Mouse (Mus musculus) spleen, postnatal 36 days (tissue): ENCODE results near the gene Tmem45a2.
"Not testable (repeated sequence)": the region's sequence is repeated elsewhere in the genome, so short reads cannot be mapped to it uniquely, and the experiment has no call there.

ENCODE experiments used
- DNase-seq, 2 experiments: peaks; one replicate each; pipeline ENCODE4 v3.0.0; 2022; ENCODE audit warnings: low spot score in 2 of 2, mixed read lengths in 1 of 2

Gene Tmem45a2

GRCm38 (mm10) chr16:57071132-57071639 lies at the start of gene Tmem45a2:
Tmem45a2 (minus strand) TSS chr16:57071372.
- no peak for DNase-seq

- DNase-seq = no peak
Measured at GRCm38 (mm10) chr16:57117562-57117961, 46.4 kb upstream of the Tmem45a2 start.

DNA sequence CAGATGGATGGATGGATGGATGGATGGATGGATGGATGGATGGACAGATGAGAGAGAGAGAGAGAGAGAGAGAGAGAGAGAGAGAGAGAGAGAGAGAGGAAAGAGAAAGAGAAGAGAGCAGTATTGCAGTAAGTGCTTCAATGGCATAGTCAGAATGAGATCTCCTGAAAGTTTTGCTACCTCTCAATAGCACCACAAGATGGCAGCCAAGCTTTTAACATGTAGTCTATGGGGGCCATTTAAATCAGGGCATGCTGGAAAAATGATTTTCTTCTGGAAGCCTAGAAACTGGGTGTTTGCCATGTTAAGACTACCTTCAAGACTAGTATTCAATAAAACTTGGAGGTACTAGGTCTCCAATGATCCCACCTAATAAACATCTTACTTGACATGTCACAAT lies 44.9 kb upstream of the Tmem45a2 start:
- DNase-seq = no peak

DNA sequence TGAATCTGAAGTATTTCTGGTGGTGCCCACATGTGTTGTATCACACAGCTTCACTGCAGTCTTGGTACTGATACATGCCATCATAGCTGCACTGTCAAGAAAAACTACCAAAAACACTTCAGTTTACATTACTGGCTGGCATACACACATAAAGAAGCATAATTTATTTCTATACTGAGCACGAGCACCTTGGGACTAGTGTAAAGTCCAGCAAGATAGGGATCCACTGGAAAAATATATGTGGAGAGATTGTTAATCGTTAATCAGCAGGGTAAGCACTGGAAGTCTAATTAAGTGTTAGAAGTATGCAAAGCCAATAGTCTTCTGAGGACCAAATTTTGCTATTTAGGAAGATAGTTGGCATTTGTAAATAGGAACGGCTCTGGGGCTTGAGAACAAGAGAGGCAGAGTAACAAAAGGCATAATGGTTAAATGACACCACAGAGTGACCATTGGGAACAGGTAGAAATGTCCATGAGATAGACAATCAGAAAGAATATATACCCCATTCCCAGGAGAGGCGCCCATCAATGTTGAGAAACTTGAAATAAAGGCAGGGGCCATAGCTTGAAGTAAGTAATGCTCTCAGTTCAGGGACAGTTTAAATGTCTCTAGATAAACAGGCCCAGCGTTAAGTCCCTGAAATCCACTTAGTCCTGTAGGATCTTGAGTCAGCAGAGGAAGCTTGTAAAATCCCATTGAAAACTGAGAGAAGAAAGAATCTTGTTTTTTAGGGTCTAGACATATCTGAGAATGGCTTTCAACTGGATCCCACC lies 35.2 kb upstream of the Tmem45a2 start:
- no peak for DNase-seq

DNA sequence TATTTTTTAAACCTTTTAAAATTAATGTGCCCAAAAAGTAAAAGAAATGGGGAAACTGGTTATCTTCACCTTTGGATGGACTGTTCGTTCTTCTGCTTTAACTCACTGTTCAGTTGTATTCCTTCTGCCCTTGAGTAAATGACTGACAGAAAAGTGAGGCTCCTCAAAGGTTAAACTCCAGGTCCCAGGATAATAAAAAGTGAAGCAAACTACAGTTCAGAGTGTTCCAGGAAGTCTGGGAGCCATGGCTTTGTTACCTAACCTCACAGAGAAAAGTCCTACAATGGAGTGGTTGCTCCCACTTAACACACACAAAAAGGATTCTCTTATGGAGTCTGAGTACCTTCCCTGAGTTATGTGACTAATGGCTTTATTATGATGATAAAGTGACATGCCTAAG lies 30.0 kb upstream of the Tmem45a2 start:
- DNase-seq = no peak

DNA sequence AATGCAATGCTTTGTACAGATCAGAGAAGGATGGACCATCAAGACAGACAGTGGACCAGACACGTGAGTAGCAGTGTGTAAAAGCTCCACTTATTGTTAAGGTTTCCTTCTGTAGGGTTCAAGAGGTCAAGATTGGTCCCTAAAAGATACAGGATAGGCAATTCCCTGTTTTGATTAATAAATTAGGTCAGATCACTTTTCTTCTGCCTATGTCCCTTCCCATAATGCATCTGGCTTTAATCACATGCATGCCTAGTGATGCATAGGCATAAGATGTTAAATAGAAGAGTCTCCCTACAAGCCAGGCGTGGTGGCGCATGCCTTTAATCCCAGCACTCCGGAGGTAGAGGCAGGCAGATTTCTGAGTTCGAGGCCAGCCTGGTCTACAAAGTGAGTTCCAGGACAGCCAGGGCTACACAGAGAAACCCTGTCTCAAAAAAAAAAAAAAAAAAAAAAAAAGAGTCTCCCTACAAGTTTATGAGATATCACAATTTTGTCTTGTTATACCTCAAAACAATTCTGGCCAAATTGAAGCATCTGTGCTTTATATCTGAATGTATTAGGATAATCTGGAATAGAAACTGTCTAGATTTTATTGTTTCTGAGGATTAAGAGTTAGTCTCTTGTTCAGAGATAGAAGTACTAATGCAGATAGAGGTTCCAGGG lies 28.5 kb upstream of the Tmem45a2 start:
- DNase-seq = no peak

- DNase-seq = no peak
Measured at GRCm38 (mm10) chr16:57098468-57099144, 27.4 kb upstream of the Tmem45a2 start.

GRCm38 (mm10) chr16:57092911-57093605 lies 21.9 kb upstream of the Tmem45a2 start:
- DNase-seq = no peak

DNA sequence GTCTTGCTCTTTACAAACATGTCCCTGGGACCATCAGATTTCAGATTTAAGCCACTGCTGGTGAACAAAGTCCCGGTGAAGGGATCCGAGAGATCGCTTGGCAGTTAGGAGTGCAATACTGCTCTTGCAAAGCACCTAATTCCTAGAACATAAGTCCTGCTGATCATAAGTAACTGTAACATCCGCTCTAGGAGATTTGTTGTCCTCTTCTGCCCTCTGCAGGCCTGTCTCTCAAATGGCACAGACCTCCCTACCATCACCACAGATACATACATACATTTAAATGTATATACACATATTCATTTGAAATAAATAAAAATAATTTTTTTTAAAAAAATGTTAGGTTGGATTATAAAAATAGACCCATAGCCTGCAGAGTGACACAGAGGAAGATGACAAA lies 21.3 kb upstream of the Tmem45a2 start:
- peak; percentile 6 to 12 for DNase-seq

GRCm38 (mm10) chr16:57079577-57079976 lies 8.4 kb upstream of the Tmem45a2 start:
- no peak for DNase-seq

DNA sequence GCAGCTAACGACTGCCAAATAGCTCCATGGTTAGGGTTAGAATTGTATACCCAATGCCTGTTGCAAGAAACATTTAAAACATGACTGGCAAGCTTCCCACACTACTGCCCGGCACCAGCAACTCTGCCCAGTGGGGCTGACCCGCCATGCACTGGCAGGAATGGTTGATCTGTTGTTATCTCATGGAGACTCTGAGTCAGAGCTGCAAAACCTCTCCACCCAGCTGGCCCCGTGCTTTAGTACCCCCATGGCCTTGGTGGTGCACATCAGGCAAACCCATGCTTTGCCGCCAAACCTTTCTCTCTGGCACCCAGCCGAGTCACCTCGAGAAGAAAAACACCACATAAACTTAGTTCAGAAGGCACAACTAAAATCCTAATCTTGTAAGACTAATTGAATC lies 4.8 kb upstream of the Tmem45a2 start:
- DNase-seq = no peak

DNA sequence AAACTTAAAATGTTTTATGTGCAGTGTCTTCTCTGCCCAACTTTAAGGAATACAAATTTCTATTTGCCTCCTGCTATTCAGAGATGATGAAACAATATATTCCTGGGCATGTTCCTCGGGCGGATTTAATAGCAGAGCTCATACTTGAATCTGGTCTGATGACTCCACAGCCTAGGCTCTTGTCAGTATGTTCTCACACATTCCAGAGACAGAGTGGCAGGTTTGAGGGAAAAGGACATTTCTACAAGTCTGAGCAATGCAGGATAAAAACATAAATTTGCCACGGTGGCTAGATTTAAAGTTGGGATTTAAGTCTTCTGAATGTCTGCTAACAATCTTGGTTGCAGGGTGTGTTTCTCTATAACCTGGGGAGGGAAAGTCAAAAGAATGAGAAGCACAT lies 9.1 kb downstream of the Tmem45a2 start:
- DNase-seq = no peak

DNA sequence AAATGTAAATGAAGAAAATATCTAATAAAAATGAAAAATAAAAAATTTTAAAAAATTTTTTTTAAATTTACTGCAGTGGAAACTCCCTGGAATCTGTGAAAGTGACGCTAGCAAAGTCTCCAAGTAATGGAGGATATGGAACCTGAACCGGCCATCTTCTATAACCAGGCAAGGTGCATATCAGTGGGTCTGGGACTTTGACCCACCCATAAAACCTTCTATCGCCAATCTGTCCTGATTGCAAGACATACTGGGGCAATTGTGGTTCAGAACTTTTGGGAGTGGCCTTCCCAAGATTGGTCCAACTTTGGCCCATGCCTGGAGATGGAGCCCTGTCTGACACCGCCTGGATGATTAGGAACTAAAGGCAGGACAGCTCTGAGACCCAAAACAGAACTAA lies 14.2 kb downstream of the Tmem45a2 start:
- DNase-seq = no peak

- DNase-seq = no peak
Measured at GRCm38 (mm10) chr16:57049974-57050373, 21.2 kb downstream of the Tmem45a2 start.

GRCm38 (mm10) chr16:57038600-57038999 lies 32.6 kb downstream of the Tmem45a2 start:
- DNase-seq = no peak

- no peak for DNase-seq
Measured at GRCm38 (mm10) chr16:57030150-57030885, 40.9 kb downstream of the Tmem45a2 start.

- DNase-seq = not testable (repeated sequence)
Measured at GRCm38 (mm10) chr16:56998283-56998682, 72.9 kb downstream of the Tmem45a2 start.
